Mouse (Mus musculus) cerebellum, adult 2 months (tissue): ENCODE results near the gene Fam102b. TPM values are rescaled to one million over a fixed set of nuclear protein-coding genes. Genes with fewer than 3 reads are reported as not detected.

ENCODE experiments used
- DNase-seq, 2 experiments: peaks; one replicate each; pipeline ENCODE4 v3.0.0; 2021
- H3K27ac ChIP-seq: fragments of 200-500 bp; 2 replicates; pipeline ENCODE4 v1.5.1; 2012; ENCODE audit warnings: low read length, control low read depth, inconsistent platforms; ENCODE audit not compliant: insufficient read depth
- H3K27me3 ChIP-seq: fragments of 200-500 bp; 2 replicates; pipeline ENCODE4 v1.6.1; 2012; ENCODE audit warnings: inconsistent platforms, mild to moderate bottlenecking, low read length, moderate library complexity; ENCODE audit not compliant: control insufficient read depth, insufficient read depth
- H3K4me1 ChIP-seq: fragments of 200-500 bp; 2 replicates; pipeline ENCODE4 v1.6.1; 2011; ENCODE audit warnings: low read length; ENCODE audit not compliant: control insufficient read depth, insufficient read depth
- H3K4me3 ChIP-seq: fragments of 200-500 bp; replicated peaks from 2 replicates; pipeline ENCODE3; 2011; ENCODE audit warnings: mild to moderate bottlenecking, low read depth, low read length, control low read depth; ENCODE audit not compliant: insufficient read depth
- CTCF ChIP-seq: fragments of 200-500 bp; IDR thresholded peaks from 2 replicates; pipeline ENCODE4 v1.5.1; 2011; ENCODE audit warnings: low read depth, mild to moderate bottlenecking, control low read depth, low read length, moderate library complexity, borderline replicate concordance; ENCODE audit not compliant: insufficient read depth
- POLR2A ChIP-seq: fragments of 200-500 bp; IDR thresholded peaks from 2 replicates; pipeline ENCODE4 v1.6.1; 2011; ENCODE audit warnings: low read length, control low read depth, borderline replicate concordance; ENCODE audit not compliant: insufficient read depth
- WGBS: fragments of 180-500 bp; shearing (Covaris S2); methylation state at CpG from one replicate; pipeline ENCODE4 v1.1.7; 2018; 5-methylcytosine and 5-hydroxymethylcytosine counted together
- polyA plus RNA-seq: library from polyadenylated mRNA; depleted of rRNA; stranded (reverse); fragments of >200 nt; gene quantifications from 2 replicates; pipeline ENCODE4 v1.2.3, GENCODE M21; 2012

Fam102b gene
- polyA plus RNA-seq, 1 experiment, result 14.3 TPM

DNA sequence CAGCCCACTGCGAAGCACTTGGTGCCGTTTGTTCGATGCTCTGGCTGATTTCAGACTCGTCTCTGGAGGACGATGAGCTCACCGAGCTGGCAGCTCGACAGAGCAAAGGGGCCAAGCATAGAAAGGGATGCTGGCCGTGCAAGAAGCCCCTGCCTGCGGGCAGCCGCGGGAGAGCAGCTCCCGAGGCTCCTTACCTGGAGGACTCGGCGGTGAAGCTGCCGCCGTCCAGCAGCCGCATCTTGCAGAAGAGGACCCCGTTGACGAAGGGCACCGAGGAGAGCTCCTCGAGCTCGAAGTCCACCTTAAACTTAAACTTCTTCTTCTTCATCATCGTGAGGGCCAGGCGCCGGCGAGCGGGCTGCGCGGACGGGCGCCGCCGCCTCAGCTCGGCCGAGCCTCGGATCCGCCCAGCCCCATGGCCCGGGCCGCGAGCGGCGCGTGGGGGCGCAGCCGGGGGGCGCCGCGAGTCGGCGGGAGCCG lies 376 bp downstream of the Fam102b start:
- DNase-seq, result peak; percentile 46 to 67
- Histone ChIP-seq H3K27ac (0 out of 2 replicates have a peak overlapping the region, but pooled peaks have one; percentile 6), H3K4me1 (no peaks in the 10 kb centered on the region; the same call in 1 of the 2 replicates), H3K4me3 (peak overlapping the region; percentile 66), H3K27me3 (no peaks in the 10 kb centered on the region)
- under 1% methylated on average over 51 of the region's 51 CpGs for WGBS
- TF ChIP-seq POLR2A (0 out of 2 replicates have a peak, but pooled peaks have one; percentile 4), CTCF (no peak)

DNA sequence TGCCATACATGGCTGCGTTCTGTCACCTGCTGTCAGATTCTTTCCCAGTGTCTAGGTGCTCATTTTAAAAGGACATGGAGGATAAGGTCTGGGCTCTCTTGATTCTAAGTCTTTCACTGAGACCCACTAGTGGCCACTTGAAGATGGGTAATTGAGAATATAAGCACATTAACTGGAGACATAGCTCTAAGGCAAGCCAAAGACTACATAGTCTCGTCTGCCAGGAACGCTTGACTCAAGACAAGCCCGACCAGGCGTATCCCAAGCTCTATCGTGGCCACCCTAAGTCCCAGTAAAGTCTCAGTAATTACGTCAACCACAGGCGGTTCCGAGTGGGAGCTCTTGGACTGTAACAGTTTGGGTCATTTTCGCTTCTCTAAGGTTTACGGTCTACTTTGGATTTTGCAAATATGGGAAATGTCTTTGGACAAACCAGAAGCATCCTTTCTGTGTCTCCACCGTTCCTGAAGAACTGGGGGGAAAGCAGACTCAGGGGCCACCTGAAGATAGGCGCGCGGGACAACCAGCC lies 881 bp downstream of the Fam102b start:
- Histone ChIP-seq H3K4me1 (no peaks in the 10 kb centered on the region; the same call in 1 of the 2 replicates), H3K27me3 (no peaks in the 10 kb centered on the region), H3K27ac (no peak overlapping the region), H3K4me3 (peak overlapping the region; percentile 66)
- TF ChIP-seq POLR2A (no peak), CTCF (no peak)
- peak; percentile 26 to 34 for DNase-seq
- WGBS, result 2% methylated on average over 15 of the region's 15 CpGs

DNA sequence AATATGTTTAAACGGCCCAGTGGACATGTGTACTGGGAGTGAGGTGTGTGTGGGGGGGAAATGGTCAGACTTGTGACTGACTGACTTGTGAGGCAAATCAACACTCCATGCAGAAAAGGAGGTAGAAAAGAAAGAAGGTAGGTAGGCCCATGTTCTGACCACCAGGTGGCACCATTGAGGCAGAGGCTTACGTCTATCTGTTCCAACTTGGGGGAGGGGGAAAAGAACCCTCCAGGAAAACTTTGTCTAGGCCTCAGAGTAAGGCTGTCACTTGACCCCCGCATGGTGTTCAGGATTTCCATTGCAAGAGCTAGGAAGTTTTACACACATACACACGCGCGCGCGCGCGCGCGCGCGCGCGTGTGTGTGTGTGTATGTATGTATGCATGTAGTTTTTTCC lies 1.8 kb downstream of the Fam102b start:
- no peak overlapping the region for H3K27ac ChIP-seq
- peak; percentile 64 to 73 for DNase-seq
- 6% methylated on average over 16 of the region's 16 CpGs for WGBS
- H3K4me1 ChIP-seq, result no peaks in the 10 kb centered on the region; the same call in 1 of the 2 replicates
- H3K27me3 ChIP-seq, result no peaks in the 10 kb centered on the region
- peak; percentile 90 for TF ChIP-seq CTCF
- TF ChIP-seq POLR2A, result no peak
- H3K4me3 ChIP-seq, result peak overlapping the region; percentile 39

DNA sequence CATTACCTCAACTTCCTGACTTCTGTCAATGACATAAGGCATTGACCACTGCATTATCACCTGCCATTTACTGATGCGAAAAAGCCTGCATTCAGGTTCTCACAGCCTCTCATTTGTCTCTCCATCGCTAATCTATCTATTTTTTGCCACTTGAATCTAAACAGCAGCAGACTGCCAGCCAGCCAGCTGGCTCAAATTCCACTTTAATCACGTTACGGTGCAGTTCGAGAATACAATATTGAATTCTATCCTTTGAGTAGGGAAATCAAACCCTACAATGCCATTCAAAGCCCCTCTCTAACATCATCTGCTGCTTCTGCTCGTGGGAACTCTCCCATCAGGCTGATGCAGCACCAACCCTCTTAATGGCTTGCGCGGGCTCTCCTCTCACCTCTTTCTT lies 4.3 kb downstream of the Fam102b start:
- Histone ChIP-seq H3K4me3 (no peak overlapping the region), H3K4me1 (no peaks in the 10 kb centered on the region), H3K27me3 (no peaks in the 10 kb centered on the region), H3K27ac (no peak overlapping the region)
- 47% methylated on average over 8 of the region's 8 CpGs for WGBS
- DNase-seq, result no peak
- TF ChIP-seq POLR2A (no peak), CTCF (no peak)

DNA sequence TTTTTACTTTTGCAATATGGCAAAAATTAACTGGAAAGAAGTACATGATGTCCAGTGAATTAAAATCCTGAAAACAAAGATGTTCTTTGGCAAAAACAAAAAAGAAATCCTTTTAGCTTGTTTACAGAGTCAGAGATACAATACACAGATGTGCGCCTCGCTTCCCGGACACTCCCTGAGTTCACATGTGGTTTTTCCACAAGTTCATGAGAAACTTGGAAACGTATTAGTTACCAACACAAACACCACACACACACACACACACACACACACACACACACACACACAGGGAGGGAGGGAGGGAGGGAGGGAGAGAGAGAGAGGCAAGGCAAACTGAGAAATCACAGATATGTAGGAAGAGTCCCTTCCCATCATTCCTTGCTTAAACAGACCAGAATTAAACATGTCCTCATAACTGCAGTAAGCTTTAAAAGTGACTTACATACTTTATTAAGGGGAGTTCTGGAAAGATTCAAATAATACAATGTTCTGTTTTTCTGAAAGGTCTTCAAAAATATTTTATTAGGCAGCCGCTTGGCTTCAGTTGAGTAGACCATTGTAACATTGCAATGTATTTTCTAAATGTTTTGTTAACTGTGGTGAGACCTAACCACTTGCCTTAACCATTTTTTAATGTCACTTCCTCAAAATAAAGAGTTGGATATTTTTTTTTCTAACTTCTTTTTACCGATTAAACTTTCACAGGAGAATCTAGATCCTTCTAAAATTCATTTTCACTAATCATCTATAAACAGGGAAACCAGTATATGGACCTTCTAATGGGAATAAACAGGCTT lies 5.5 kb downstream of the Fam102b start:
- DNase-seq, result no peak
- Histone ChIP-seq H3K27ac (no peak overlapping the region), H3K27me3 (no peaks in the 10 kb centered on the region), H3K4me1 (no peaks in the 10 kb centered on the region), H3K4me3 (no peak overlapping the region)
- WGBS, result 90% methylated on average over 6 of the region's 6 CpGs
- TF ChIP-seq CTCF (no peak), POLR2A (no peak)

DNA sequence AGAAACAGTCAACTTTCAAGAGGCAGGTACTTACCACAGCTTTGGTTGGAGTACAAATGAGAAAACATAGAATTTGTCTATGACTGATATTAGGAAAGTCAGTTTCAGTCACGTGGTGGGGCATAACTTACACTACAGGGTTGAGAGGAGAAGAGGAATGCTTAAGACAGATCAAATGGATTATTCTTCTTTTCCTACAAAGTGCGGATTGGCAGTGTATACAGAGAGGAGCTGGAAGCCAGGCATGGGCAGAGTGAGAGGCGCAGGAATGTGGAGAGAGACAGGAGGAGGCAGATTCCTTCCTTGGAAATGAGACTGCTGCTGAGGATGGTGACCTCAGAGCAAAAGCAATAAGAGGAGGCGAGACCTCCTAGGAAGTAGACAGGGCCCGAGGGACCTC lies 9.1 kb downstream of the Fam102b start:
- Histone ChIP-seq H3K27me3 (no peaks in the 10 kb centered on the region), H3K4me1 (no peaks in the 10 kb centered on the region), H3K27ac (no peak overlapping the region), H3K4me3 (no peak overlapping the region)
- no peak for DNase-seq
- TF ChIP-seq CTCF, result no peak
- no peak for TF ChIP-seq POLR2A
- WGBS, result 92% methylated on average over 5 of the region's 5 CpGs

DNA sequence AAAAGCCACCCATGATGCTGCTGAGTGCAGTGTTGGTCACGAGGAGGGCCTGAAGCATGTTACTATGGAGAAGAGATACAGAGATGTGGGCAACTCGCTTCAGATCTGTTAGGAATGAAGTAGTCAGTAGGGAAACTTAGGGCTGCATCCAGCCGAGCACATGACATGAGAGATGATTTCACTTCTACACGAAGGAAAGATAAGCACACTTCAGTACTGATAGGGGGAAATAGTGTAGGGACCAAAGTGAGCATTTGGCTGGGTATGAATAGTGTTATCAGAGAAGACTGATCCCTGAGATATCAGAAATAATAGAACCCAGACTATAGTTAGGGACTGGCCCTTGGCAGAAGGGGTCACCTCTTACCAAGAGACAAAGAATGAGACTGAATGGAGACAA lies 14.8 kb downstream of the Fam102b start:
- no peak for DNase-seq
- H3K4me3 ChIP-seq, result no peak overlapping the region
- no peaks in the 10 kb centered on the region for H3K27me3 ChIP-seq
- no peak for TF ChIP-seq POLR2A
- no peak for TF ChIP-seq CTCF
- WGBS, result 78% methylated on average over 4 of the region's 4 CpGs
- H3K4me1 ChIP-seq, result no peaks in the 10 kb centered on the region
- H3K27ac ChIP-seq, result no peak overlapping the region
